Comparison of ENCODE assay signal across 11 mouse cellular contexts in the genomic region with DNA sequence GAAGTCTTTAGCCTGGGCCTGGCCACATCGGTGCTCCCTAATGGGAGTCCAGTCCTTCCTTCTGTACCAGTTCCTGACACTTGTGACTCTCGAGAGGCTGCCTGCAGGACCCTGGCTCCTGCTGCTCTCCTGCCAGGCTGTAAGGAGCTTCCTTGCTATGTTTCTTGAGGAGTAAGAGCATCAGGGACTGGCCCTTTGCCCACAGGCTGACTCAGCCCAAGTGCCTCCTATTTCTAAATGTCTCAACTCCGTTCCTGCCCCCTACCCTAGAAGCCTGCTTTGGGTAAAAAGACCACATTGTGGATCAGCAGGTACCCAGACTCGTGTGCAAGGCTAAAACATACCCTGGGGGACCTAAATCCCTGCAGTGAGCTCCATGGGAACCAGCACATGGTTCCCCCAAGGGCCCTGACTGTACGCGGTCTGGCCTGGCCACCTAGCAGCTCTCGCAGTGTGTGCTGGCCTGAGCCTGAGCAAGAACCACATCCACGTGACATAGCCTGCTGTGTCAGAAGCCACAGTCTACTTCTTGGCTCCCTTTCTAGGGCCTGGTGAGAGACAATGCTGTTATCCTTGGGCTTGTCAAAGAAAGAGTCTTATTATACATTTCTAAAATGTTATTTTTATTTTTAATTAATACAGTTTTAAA. TPM values are rescaled to one million over a fixed set of nuclear protein-coding genes. Genes with fewer than 3 reads are reported as not detected.
DNase-seq lines count a peak whose midpoint lies in the region; ATAC-seq lines count a peak whose summit lies in the region.
"Had no signal": no experiment of that assay in that cellular context is flagged by ENCODE, and none has a peak within 500 bp of the region (broad histone marks: within the 10 kb centered on the region; RNA-seq: fewer than 3 reads in every experiment).

No protein-coding gene starts in this region.

- peaks cover 45% of the 10 kb centered on the region for H3K4me1 ChIP-seq in midbrain, embryonic 13.5 days (replicated peaks)
- peaks cover 18% of the 10 kb centered on the region for H3K4me1 ChIP-seq in midbrain, embryonic 16.5 days (ENCODE audit: control insufficient read depth, insufficient read depth, low read length)
- H3K4me1 ChIP-seq in hindbrain, embryonic 16.5 days (ENCODE audit: control insufficient read depth, insufficient read depth, low read depth, low read length) = peaks cover 16% of the 10 kb centered on the region
- H3K4me1 ChIP-seq: embryonic facial prominence, embryonic 12.5 days; megakaryocyte, embryonic 14.5 days had no signal

- 0 out of 2 replicates have a peak, but pooled peaks cover 5% of the 10 kb centered on the region for H3K36me3 ChIP-seq in midbrain, embryonic 13.5 days
- no peaks in the 10 kb centered on the region for H3K36me3 ChIP-seq in midbrain, embryonic 16.5 days (ENCODE audit: control insufficient read depth, insufficient read depth, low read length)
- no peaks in the 10 kb centered on the region for H3K36me3 ChIP-seq in hindbrain, embryonic 16.5 days (ENCODE audit: control insufficient read depth, insufficient read depth, low read length)

- 0 out of 2 replicates have a peak, but pooled peaks have one; percentile 38 for ATAC-seq in midbrain, embryonic 13.5 days
- ATAC-seq in midbrain, embryonic 16.5 days = no peak
- no peak for ATAC-seq in hindbrain, embryonic 16.5 days

- H3K27me3 ChIP-seq in midbrain, embryonic 13.5 days = no peaks in the 10 kb centered on the region
- H3K27me3 ChIP-seq in midbrain, embryonic 16.5 days (ENCODE audit: control insufficient read depth, insufficient read depth, low read depth, low read length) = no peaks in the 10 kb centered on the region
- no peaks in the 10 kb centered on the region for H3K27me3 ChIP-seq in hindbrain, embryonic 16.5 days (replicated peaks; ENCODE audit: control insufficient read depth, insufficient read depth, low read length)
- H3K27me3 ChIP-seq: embryonic facial prominence, embryonic 12.5 days had no signal

- WGBS in midbrain, embryonic 13.5 days = 72% methylated on average over 8 of the region's 8 CpGs
- 60% methylated on average over 8 of the region's 8 CpGs for WGBS in midbrain, embryonic 16.5 days
- 56% methylated on average over 8 of the region's 8 CpGs for WGBS in hindbrain, embryonic 16.5 days

- peak; percentile 77 for DNase-seq in adrenal gland, adult 2 months
- DNase-seq in adrenal gland, postnatal 4 days (ENCODE audit: low spot score in 2 of 2) = no peak
- DNase-seq in cerebellum, postnatal 25 days = peak; percentile 81 to 82
- no peak for DNase-seq in lung, postnatal 25 days (ENCODE audit: low spot score)
- DNase-seq in liver = no peak
- DNase-seq: thymus, postnatal 25 days had no signal

- no peak overlapping the region for H3K9ac ChIP-seq in midbrain, embryonic 13.5 days (replicated peaks)
- no peak overlapping the region for H3K9ac ChIP-seq in midbrain, embryonic 16.5 days (ENCODE audit: low read depth, low read length)
- no peak overlapping the region for H3K9ac ChIP-seq in hindbrain, embryonic 16.5 days (ENCODE audit: low read depth, low read length)
- H3K9ac ChIP-seq: embryonic facial prominence, embryonic 12.5 days had no signal

- no peak overlapping the region for H3K4me2 ChIP-seq in midbrain, embryonic 13.5 days (replicated peaks)
- H3K4me2 ChIP-seq in midbrain, embryonic 16.5 days (ENCODE audit: low read length) = no peak overlapping the region
- no peak overlapping the region for H3K4me2 ChIP-seq in hindbrain, embryonic 16.5 days (ENCODE audit: low read length)
- H3K4me2 ChIP-seq: embryonic facial prominence, embryonic 12.5 days had no signal

- H3K9me3 ChIP-seq in midbrain, embryonic 13.5 days = no peaks in the 10 kb centered on the region
- H3K9me3 ChIP-seq in midbrain, embryonic 16.5 days (replicated peaks; ENCODE audit: control insufficient read depth, low read length, poor library complexity, severe bottlenecking) = no peaks in the 10 kb centered on the region
- no peaks in the 10 kb centered on the region for H3K9me3 ChIP-seq in hindbrain, embryonic 16.5 days (ENCODE audit: control insufficient read depth, low read length)

- H3K4me3 ChIP-seq in midbrain, embryonic 13.5 days (replicated peaks) = no peak overlapping the region
- no peak overlapping the region for H3K4me3 ChIP-seq in midbrain, embryonic 16.5 days (ENCODE audit: low read depth, low read length)
- H3K4me3 ChIP-seq in hindbrain, embryonic 16.5 days (ENCODE audit: low read length) = no peak overlapping the region
- H3K4me3 ChIP-seq: embryonic facial prominence, embryonic 12.5 days; megakaryocyte, embryonic 14.5 days had no signal

- H3K27ac ChIP-seq in midbrain, embryonic 13.5 days = no peak overlapping the region
- H3K27ac ChIP-seq in midbrain, embryonic 16.5 days (ENCODE audit: low read length) = no peak overlapping the region
- peak overlapping the region; percentile 21; the same call in 1 of the 2 replicates for H3K27ac ChIP-seq in hindbrain, embryonic 16.5 days (ENCODE audit: low read depth, low read length)
- H3K27ac ChIP-seq: embryonic facial prominence, embryonic 12.5 days had no signal

RNA-seq across cellular contexts. Expression of gene Aar2, which starts 59.1 kb away (rescaled TPM):
- total RNA-seq in adrenal gland, adult 2 months (2021) = 10 to 100 TPM; 30.5 to 32.9 TPM
- 28.8 and 43.3 TPM in 2 replicates for polyA plus RNA-seq in adrenal gland, adult 2 months (2012; rRNA removed)
- total RNA-seq in adrenal gland, postnatal 4 days (2021) = 10 to 100 TPM; 34.2 to 35.8 TPM
- 46.5 and 48.2 TPM in 2 replicates for polyA plus RNA-seq in midbrain, embryonic 13.5 days (2015; fragmentation: Nextera tagmentation; extraction: Ambion mirVana)
- polyA plus RNA-seq in midbrain, embryonic 16.5 days (2015; fragmentation: Nextera tagmentation; extraction: Ambion mirVana) = 46.7 and 48.2 TPM in 2 replicates
- 44.5 and 48.8 TPM in 2 replicates for polyA plus RNA-seq in hindbrain, embryonic 16.5 days (2015; fragmentation: Nextera tagmentation; extraction: Ambion mirVana)

Comparison
In these comparisons a context has a peak if more than half of its experiments do, and no peak if none do; other contexts are left out.
1. DNase-seq: peak in adrenal gland, adult 2 months (single experiment) and cerebellum, postnatal 25 days (2 of 2); none in adrenal gland, postnatal 4 days (0 of 2), lung, postnatal 25 days (single experiment) and liver (single experiment).